Mouse (Mus musculus) B cell, adult 62 days (primary cell): Measurements from ENCODE around the gene Olfr746. TPM values are rescaled to one million over a fixed set of nuclear protein-coding genes. Genes with fewer than 3 reads are reported as not detected.

ENCODE experiments used
- total RNA-seq: library from RNA; stranded (reverse); gene quantifications from 4 replicates; pipeline ENCODE4 v1.2.4, GENCODE M21; 2023

Olfr746 gene
- not detected in 4 replicates for total RNA-seq

GRCm38 (mm10) chr14:50646783-50647182 lies at the start of gene Olfr746:
TSS of gene Olfr746 (plus strand) at chr14:50647083.

GRCm38 (mm10) chr14:50614579-50614978 lies 32.3 kb upstream of the Olfr746 start, which contains the start of gene Olfr744:
TSS of gene Olfr744 (plus strand) at chr14:50614879.

GRCm38 (mm10) chr14:50639088-50639487 lies 7.8 kb upstream of the Olfr746 start, which contains the start of gene Olfr745:
TSS of gene Olfr745 (plus strand) at chr14:50639388.

DNA sequence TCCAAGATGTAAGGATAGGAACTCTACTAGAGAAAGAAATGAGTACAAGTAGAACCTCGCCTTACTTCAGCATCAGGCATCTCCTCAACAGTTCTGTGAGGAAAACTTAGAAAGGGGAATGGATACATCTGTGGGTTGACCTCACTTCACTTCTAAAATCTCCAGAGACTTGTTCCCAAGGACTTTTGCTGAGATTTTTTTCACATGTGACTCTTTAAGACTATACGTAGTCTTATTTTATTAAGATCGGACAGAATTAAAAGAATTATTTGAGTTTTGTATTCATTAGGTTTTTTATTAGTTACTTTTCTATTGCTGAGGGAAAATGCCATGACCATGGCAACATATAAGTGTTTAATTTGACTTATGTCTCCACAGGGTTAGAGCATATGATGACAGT lies 46.2 kb downstream of the Olfr746 start, which contains the start of gene Olfr747:
Gene Olfr747 (minus strand): TSS at position 101 of the 400 bp plus-strand sequence.

Other genes starting within 250 kb of the Olfr746 start
- gene Olfr738, start 239.5 kb upstream of the Olfr746 start, total RNA-seq = not detected in 4 replicates
- not detected in 4 replicates for gene Olfr739, start 228.5 kb upstream of the Olfr746 start, total RNA-seq
- gene Olfr740, start 201.5 kb upstream of the Olfr746 start, total RNA-seq = not detected in 4 replicates
- gene Olfr741, start 174.3 kb upstream of the Olfr746 start, total RNA-seq = not detected in 4 replicates
- gene Olfr742, start 143.5 kb upstream of the Olfr746 start, total RNA-seq = not detected in 4 replicates
- not detected in 4 replicates for gene Olfr743, start 125.2 kb upstream of the Olfr746 start, total RNA-seq
- not detected in 4 replicates for gene Olfr744, start 32.2 kb upstream of the Olfr746 start, total RNA-seq
- gene Olfr745, start 7.7 kb upstream of the Olfr746 start, total RNA-seq = not detected in 4 replicates
- gene Olfr747, start 46.1 kb downstream of the Olfr746 start, total RNA-seq = not detected in 4 replicates
- not detected in 4 replicates for gene Olfr748, start 60.3 kb downstream of the Olfr746 start, total RNA-seq
- not detected in 4 replicates for gene Olfr749, start 98.0 kb downstream of the Olfr746 start, total RNA-seq
- gene Ttc5, start 138.4 kb downstream of the Olfr746 start, total RNA-seq = 79.5 to 92.1 TPM (median 87.1 TPM) in 4 replicates
- gene Ccnb1ip1, start 160.6 kb downstream of the Olfr746 start, total RNA-seq = 2.6 TPM in 1 of 4 replicates, not detected in the others
- 58.4 to 66.1 TPM (median 62.7 TPM) in 4 replicates for gene Parp2, start 160.8 kb downstream of the Olfr746 start, total RNA-seq
- 42.8 to 52.8 TPM (median 52.1 TPM) in 4 replicates for gene Tep1, start 223.5 kb downstream of the Olfr746 start, total RNA-seq